ENCODE assay signal across 8 mouse cellular contexts in genomic region chr9:13716316-13717099, GRCm38 (mm10). TPM values are rescaled to one million over a fixed set of nuclear protein-coding genes. Genes with fewer than 3 reads are reported as not detected.
DNase-seq lines count a peak whose midpoint lies in the region; ATAC-seq lines count a peak whose summit lies in the region.

No protein-coding gene starts in this region.

- WGBS in embryonic facial prominence, embryonic 12.5 days, result 21% methylated on average over 8 of the region's 8 CpGs
- WGBS in limb, embryonic 13.5 days, result 23% methylated on average over 8 of the region's 8 CpGs

- no peaks in the 10 kb centered on the region for H3K36me3 ChIP-seq in embryonic facial prominence, embryonic 12.5 days
- no peaks in the 10 kb centered on the region for H3K36me3 ChIP-seq in limb, embryonic 13.5 days

- no peak overlapping the region for H3K4me3 ChIP-seq in embryonic facial prominence, embryonic 12.5 days
- no peak overlapping the region for H3K4me3 ChIP-seq in limb, embryonic 13.5 days

- H3K9ac ChIP-seq in embryonic facial prominence, embryonic 12.5 days, result no peak overlapping the region
- no peak overlapping the region for H3K9ac ChIP-seq in limb, embryonic 13.5 days

- DNase-seq in A20 (ENCODE audit: low read depth, low spot score), result peak; percentile 79
- DNase-seq in adrenal gland, postnatal 25 days, result peak; percentile 74
- peak; percentile 83 for DNase-seq in heart, adult 8-10 months (ENCODE audit: low spot score)
- peak; percentile 85 for DNase-seq in kidney, adult 9 months
- DNase-seq in monocyte, adult 2 months (ENCODE audit: low read depth in 1 of 2, low spot score in 2 of 2), result peak; percentile 4 to 39
- peak; percentile 30 to 63 for DNase-seq in spleen, postnatal 14 days (ENCODE audit: low spot score in 2 of 2)

- no peak overlapping the region for H3K27ac ChIP-seq in embryonic facial prominence, embryonic 12.5 days
- no peak overlapping the region for H3K27ac ChIP-seq in limb, embryonic 13.5 days

- ATAC-seq in embryonic facial prominence, embryonic 12.5 days (ENCODE audit: insufficient number of reproducible peaks, insufficient read depth, low FRiP score, low TSS enrichment), result peak; percentile 47; the same call in 1 of the 2 replicates
- peak; percentile 71 for ATAC-seq in limb, embryonic 13.5 days (ENCODE audit: low FRiP score, low read depth)

- no peak overlapping the region for H3K4me2 ChIP-seq in embryonic facial prominence, embryonic 12.5 days (replicated peaks)
- peak overlapping the region; percentile 38; the same call in 1 of the 2 replicates for H3K4me2 ChIP-seq in limb, embryonic 13.5 days (replicated peaks)

- no peaks in the 10 kb centered on the region for H3K27me3 ChIP-seq in embryonic facial prominence, embryonic 12.5 days
- no peaks in the 10 kb centered on the region for H3K27me3 ChIP-seq in limb, embryonic 13.5 days

- no peaks in the 10 kb centered on the region for H3K9me3 ChIP-seq in embryonic facial prominence, embryonic 12.5 days
- no peaks in the 10 kb centered on the region for H3K9me3 ChIP-seq in limb, embryonic 13.5 days

- no peaks in the 10 kb centered on the region for H3K4me1 ChIP-seq in embryonic facial prominence, embryonic 12.5 days
- no peaks in the 10 kb centered on the region for H3K4me1 ChIP-seq in limb, embryonic 13.5 days

RNA-seq across cellular contexts. Expression of gene Mtmr2, which starts 31.7 kb away (rescaled TPM):
- total RNA-seq in adrenal gland, postnatal 25 days (2021), result 63.4 and 63.7 TPM in 2 replicates
- 81.3 and 82.8 TPM in 2 replicates for polyA plus RNA-seq in embryonic facial prominence, embryonic 12.5 days (2016; fragmentation: Nextera tagmentation; extraction: Ambion mirVana)
- 10 to 100 TPM; 16.7 to 20.1 (median 17.7) TPM for total RNA-seq in heart, adult 8-10 months (2022)
- polyA plus RNA-seq in limb, embryonic 13.5 days (2015; fragmentation: Nextera tagmentation; extraction: Ambion mirVana), result 84.0 and 86.8 TPM in 2 replicates

Comparison
In these comparisons a context has a peak if more than half of its experiments do, and no peak if none do; other contexts are left out.
1. DNase-seq: peak in every context shown above with its lines; median percentile 85 in kidney, adult 9 months; 83 in heart, adult 8-10 months; 79 in A20; 74 in adrenal gland, postnatal 25 days; 46 in spleen, postnatal 14 days; 22 in monocyte, adult 2 months.